Mouse (Mus musculus) layer of hippocampus, postnatal 25 days (tissue): ENCODE data around the gene Hnrnpab. TPM values are rescaled to one million over a fixed set of nuclear protein-coding genes. Genes with fewer than 3 reads are reported as not detected.

Source experiments
- DNase-seq, 2 experiments: peaks; one replicate each; pipeline ENCODE4 v3.0.0; 2022; ENCODE audit warnings: mixed read lengths in 2 of 2, low spot score in 1 of 2; ENCODE audit errors: extremely low spot score in 1 of 2
- total RNA-seq, 2 experiments: library from RNA; stranded (reverse); gene quantifications; 2 replicates each; pipeline ENCODE4 v1.2.3; 2021

Hnrnpab gene
- 100 to 1,000 TPM; 154 to 161 TPM for total RNA-seq

DNA sequence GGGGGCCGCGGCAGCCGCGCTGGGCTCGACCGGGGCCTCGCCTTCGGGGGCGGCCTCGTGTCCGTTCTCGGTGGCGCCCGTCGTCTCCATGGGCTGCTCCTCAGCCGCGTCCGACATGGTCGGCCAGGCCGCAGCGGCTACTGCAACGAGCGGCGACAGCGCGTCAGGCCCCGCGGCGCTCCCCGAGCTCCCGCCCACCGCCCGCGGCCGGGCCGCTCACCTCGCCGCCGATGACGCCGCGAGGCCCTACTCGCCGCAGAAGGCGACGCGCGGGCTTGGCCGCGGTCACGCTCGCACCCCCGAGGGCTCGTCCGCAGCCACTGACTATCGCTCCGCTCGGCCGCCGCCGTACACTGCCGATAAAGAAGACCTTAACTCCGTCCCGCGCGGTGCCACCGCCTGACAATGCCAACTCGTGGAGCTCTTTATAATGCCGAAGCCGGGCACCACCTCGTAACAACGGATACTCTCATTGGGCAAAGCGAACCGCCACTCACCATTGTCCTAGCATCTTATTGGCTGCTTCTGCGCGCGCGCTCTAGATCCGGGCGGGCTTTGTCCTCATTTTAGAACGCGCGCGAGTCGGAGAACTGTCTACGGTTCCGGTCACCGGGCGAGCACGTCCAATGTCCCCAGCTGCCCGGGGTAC lies at the start of gene Hnrnpab:
TSS of gene Hnrnpab (minus strand) at position 401 of the 649 bp plus-strand sequence.
- peak; percentile 95 to 97 for DNase-seq

DNA sequence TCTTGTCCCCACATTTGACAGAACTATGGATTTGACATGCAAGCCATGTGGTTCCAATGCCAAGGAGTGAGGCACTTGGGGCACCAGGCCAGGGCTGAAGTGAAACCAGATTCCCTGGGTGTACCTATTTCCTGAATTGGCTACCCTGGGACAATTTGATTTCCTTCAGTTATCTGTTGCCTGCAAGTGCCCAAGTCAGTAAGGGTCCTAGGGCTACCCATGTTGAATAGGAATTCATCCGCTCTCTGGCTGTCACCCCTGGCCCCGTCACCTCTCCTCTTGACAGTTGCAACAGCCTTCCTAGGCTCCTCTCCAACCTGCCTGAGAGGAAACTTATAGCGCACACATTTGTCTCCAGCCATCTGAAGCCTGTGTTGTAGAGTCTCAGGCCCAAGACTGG lies 48.2 kb upstream of the Hnrnpab start:
- DNase-seq = no peak

DNA sequence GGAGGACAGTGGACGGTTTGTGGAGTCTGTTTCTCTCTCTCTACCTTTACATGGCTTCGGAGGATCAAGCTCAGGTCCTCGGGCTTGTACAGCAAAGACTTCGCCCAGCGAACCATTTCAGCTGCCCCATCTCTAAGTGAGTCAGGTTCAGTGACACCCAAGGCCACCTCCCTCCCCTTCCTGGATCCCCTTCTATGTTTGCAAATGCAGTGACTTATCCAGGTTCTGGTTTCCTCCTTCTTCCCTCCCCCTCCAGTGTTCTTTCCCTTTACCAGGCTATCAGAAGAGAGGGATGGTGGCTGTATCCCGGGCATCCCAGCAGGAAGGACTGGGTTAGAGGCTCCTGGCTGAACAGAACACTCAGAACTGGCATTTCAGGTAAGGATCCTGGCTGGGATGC lies 47.1 kb upstream of the Hnrnpab start:
- no peak for DNase-seq

- DNase-seq = no peak
Measured at GRCm38 (mm10) chr11:51652889-51653418, 46.3 kb upstream of the Hnrnpab start.

- no peak for DNase-seq
Measured at GRCm38 (mm10) chr11:51650691-51651515, 44.3 kb upstream of the Hnrnpab start, which contains the start of the genes N4bp3 and D930048N14Rik. Gene N4bp3 (minus strand): TSS chr11:51650842. Gene D930048N14Rik (plus strand): TSS chr11:51650954.

- no peak for DNase-seq
Measured at GRCm38 (mm10) chr11:51650261-51650660, 43.6 kb upstream of the Hnrnpab start.

DNA sequence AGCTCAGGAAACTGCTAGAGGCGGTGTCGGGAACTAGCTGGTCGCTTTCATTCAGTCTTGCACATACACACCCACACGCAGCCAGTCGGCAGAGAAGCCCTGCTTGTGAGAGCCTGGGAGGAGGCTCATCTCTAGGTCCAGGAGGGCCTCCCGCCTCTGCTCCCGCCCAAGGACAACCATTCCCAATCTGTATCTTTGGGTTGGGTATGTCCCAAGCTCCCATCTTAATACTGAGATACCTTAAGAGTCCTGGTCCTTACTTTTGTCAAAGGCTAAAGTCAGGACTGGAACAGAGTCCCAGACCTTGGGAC lies 43.2 kb upstream of the Hnrnpab start:
- no peak for DNase-seq

DNA sequence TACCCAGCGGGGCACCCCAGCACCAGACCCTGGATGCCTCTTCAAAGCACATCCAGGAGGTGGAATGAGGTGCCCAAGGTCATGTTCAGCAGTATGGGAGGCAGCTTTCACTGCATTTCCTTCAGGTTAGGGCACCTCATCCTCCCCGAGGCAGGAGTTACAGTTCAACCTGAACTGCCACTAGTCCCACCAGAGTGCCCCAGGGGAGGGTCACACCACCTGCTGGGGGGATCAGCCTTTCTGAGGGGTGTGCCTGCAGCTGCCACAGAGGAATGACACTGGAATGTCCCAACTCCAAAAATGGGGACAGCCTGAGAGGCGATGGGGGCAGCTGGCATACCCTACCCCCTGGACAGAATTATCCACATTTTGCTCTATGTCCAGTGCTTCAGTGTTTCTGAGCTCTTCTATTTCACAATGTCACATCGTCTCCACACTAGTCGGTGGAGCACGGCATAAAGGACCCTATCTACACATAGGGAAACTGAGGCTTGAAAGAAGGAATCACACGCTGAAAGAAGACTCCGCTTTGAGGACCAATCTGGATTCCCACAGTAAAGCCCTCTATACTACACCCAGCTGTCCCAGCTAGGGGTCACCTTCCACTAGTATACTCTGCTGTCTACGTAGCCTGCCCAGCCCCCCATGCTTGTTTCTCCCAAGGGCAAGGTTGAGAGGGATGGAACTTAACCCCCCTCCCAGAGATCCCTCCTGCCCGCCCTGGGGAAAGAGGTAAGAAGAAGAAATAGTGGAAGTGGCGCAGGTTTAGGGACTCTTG lies 42.7 kb upstream of the Hnrnpab start:
- DNase-seq = no peak

GRCm38 (mm10) chr11:51648566-51648965 lies 41.9 kb upstream of the Hnrnpab start:
- no peak for DNase-seq

DNA sequence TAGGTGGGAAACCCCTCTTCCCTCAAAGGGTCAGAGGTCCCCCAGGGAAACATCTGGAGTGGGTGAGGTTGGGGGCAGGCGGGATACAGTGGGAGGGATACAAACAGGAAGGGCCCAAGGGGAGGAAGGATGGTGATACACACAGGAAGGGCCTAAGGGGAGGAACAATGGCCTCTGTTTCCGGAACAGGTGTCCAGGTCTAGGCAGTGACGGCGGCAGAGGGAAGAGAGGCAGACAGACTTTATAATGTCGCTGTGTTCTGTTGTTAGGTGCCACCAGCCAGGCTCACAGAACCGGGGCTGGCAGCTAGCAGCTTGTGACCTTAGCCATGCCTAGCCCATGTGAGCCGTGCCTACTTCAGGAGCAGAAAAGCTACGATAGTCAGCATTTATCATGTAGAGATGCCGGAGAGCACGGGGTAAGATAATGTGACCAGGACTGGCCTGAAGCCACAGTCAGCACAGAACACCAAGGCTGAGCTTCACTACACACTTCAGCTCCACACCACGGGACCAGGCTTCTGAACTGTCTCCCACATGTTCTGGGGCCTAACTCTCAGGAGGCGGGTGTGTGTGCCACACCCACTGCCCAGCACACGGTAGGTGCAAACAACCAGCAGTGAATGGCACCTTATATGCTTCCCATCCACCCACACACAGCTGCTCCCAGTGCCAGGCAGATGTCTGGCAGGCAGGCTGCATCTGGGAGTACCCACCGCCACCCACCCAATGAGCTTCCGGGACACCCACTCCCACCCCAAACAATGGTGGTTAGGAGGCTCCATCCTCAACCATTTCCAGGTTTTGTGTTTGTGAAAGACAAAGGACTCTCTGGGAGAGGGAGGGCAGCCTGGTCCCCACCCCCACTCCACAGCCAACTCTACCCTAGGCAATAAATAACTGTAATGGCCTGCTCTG lies 40.4 kb upstream of the Hnrnpab start:
- DNase-seq = no peak

DNA sequence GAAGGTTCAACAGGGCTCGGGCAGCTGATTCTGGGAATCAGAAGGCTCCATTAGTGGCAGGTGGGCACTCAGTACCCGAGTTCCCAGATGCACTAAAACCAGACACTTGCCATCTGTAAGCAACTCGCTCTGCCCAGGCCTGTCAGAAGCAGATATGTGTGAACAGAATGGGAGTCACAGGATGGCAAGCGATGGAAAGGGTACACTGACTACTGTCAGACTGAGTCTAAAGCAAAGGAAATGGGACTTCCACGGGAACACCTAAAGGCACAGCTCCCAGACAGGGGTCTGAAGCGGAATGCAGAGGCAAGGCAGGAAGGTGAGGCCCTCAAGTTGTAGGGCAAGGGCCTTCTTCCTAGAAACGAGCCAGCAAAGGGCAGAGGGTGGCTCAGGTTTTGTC lies 39.6 kb upstream of the Hnrnpab start:
- no peak for DNase-seq

- DNase-seq = no peak
Measured at GRCm38 (mm10) chr11:51645293-51645692, 38.6 kb upstream of the Hnrnpab start.

GRCm38 (mm10) chr11:51644217-51644616 lies 37.6 kb upstream of the Hnrnpab start:
- no peak for DNase-seq

DNA sequence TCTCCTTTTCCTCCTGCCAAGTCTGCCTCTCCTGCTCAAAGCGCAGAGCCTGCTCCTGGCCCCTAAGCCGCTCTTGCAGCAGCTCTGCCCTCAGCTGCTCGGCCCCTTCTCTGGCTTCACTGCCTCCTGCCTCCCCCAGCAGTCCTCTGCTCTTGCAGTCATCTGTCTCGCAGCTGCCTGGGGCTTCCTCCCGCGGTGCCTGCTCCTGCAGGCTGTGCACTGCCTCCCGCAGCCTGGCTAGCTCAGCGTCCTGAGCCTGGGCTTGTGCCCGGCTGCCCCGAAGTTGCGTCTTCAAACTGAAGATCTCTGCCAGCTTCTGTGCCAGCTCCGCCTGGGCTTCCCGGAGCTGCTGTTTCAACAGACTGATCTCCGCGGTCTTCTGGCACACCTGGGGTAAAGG lies 37.1 kb upstream of the Hnrnpab start:
- no peak for DNase-seq

- no peak for DNase-seq
Measured at GRCm38 (mm10) chr11:51643202-51643601, 36.6 kb upstream of the Hnrnpab start.

DNA sequence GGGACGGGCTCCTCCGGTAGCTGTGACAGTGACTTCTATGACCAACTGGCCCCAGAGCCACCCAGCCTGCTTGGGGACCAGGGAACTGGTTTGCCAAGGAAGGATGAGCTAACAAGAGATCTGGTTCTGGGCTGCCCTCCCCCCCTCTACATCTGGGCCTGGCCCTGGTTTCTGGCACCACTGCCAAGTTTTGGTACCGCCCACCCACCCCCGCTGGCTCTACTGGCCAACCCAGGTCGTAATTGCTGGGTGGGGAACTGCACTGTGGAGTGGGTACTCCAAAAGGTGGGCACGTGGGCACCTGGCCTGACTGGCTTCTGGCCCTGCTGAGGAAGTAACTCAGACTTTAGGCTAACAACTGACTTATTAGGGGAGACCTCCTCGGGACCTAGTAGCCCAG lies 34.1 kb upstream of the Hnrnpab start:
- DNase-seq = no peak

GRCm38 (mm10) chr11:51638497-51638896 lies 31.9 kb upstream of the Hnrnpab start:
- no peak for DNase-seq

DNA sequence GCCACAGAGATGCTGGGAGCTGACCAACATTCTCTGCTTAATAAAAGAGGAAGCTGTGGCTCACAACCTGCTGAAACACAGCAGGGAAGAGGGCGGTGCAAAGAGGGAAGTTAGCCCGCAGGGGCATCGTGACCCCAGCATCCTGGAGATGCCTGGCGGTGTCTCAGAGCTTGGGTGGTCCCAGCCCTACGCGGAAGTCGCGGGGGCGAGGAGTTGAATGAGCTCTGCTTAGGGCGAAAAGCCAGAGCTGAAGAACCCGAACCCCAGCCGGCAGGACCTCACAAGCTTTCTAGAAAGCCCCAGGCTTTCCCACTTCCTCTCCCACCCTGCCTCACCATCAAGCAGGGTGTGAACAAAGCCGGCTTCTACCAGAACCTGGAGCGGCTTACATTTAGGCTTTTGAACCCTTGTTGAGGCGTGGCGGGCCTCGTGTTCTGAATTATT lies 31.3 kb upstream of the Hnrnpab start:
- DNase-seq = no peak

DNA sequence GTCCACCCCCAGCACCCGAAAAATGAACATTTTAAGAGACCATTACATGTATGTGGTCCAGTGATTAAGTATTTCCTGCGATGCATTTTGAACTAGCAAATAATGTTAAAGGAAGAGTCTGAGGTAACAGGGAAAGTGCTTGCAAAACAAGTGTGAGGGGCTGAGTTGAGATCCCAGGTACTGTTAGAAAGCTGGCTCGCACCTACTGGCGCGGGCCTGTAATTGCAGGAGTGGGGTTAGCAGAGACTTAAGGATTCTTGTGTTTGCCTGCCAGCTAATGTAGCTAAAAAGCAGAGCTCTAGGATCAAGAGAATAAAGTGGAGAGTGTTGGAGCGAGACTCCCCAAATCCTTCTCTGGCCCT lies 29.7 kb upstream of the Hnrnpab start:
- DNase-seq = no peak
